Mouse (Mus musculus) natural killer cell, adult 2 months (primary cell): ENCODE data around the gene Akr1a1.
A peak's percentile ranks its signal among the peaks of the same experiment; 100 is the strongest.
"Not testable (repeated sequence)": the region's sequence is repeated elsewhere in the genome, so short reads cannot be mapped to it uniquely, and the experiment has no call there.

ENCODE experiments used
- DNase-seq, 2 experiments: peaks; one replicate each; pipeline ENCODE4 v3.0.0; 2022; ENCODE audit warnings: low spot score in 2 of 2

Akr1a1 gene

DNA sequence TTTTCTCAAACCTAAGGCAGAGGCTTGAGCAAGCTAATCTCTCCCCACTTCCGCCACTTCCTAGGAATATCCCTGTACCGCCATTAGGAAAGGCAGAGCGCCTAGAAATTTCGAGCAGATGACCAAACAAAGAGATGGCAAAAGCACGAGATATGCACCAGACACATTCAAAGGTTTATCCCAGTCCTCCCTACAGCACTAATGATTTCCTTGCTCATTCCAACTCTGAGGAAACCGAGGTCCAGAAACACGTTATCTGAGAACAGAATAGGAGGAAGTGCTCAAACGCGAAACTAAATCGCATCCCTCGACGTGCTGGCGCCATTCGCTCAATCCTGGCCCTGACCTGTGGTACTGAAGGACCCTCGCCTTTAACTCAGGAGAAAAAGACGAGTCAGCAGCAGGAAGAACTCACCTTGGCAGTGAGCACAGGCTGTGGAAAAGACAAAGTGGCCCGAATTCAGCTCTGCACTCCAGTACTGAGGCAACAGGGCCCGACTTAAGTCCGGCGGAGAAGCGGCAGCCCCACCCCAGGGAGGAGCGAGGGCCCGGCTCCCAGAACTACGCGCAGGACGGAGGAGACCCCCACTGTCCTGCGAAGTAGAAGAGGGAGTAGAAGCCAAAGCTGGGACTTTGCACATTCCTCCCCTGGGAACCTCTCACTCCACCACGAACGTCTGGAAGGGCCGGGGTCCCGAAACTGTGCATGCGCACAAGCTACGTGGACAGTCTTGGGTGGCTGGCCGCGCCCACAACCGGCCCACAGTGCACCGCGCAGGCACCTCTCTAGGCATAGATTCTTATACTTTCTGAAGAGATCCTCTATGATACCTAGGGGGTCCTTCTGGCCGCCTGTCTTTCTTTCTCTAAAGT lies at the start of gene Akr1a1:
Gene Akr1a1 (minus strand): TSS at position 757 of the 873 bp plus-strand sequence.
- peak; percentile 85 to 88 for DNase-seq

DNA sequence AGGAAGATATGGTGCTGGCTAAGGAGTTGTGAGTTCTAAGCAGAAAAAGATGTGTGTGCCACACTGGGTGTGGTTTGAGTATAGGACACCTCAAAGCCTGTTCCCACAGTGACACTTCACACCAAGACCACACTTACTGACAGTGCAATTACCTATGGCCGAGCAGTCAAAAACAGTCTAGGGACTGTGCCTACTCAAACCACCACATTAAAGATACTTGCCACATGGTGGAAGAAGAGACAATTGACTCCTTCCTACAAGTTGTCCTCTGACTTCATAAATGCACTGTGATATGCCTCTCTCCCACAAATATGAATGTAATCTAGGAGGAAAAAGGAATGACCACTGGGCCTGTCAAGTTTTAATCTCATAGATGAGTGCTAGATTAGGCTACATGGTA lies 49.5 kb upstream of the Akr1a1 start:
- DNase-seq: peak in 1 of 2 experiments; percentile 35

DNA sequence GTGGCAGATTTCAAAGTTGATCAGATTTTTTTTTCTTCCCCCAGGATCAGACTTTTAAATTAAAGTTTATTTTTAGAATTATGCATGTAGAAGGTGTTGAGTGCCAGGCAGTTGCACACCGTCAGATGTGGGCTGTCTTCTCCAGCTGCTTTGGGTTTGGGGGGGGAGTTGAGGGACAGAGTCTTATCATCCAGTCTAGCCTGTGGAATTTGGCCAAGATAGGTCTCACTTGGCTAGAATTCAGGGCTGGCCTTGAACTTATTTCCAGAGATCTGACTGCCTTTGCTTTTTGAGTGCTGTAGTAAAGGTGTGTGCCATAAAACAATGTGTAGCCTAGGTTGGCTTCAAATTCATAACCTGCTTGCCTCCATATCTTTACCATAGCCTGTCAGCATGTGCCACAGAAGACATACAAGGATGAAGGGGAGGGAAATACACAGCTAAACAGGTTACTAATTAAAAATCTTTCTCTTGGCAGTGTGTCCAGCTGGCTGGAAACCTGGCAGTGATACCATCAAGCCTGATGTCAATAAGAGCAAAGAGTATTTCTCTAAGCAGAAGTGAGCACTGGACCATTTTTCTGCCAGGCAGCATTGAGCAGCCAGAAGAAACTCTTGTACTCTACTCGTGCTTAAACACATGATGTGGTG lies 47.3 kb upstream of the Akr1a1 start:
- DNase-seq: no peak

DNA sequence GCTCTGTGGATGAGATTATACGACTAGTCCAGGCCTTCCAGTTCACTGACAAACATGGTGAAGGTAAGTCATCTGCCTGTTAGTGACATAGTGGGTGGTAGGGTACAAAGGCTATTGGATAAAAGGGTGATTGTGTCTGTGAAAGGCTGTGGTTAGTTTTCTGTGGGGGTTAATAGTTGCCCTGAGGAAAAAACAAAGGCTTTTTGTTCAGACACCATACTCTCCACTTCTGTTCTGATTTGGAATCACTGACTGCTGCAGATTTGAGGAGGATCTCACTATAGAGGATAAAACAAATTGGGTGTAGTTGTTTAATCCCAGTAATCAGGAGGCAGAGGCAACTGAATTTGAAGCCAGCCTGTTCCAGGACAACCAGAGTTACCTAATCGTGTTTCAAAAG lies 42.3 kb upstream of the Akr1a1 start:
- no peak for DNase-seq

DNA sequence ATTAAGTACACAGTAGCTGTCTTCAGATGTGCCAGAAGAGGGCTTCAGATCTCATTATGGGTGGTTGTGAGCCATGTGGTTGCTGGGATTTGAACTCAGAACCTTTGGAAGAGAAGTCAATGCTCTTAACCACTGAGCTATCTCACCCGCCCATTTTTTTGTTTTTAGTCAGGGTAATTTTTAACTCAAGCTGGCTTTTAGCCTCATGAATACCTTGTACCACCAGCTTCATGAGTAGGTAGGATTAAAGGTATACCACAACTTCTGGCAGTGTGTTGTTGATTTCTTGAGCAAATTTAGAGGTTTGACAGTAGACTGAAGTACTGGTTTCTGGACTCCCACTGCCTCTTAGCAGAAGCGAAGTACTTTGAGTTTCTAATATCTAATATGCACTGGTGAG lies 40.7 kb upstream of the Akr1a1 start:
- DNase-seq: no peak

DNA sequence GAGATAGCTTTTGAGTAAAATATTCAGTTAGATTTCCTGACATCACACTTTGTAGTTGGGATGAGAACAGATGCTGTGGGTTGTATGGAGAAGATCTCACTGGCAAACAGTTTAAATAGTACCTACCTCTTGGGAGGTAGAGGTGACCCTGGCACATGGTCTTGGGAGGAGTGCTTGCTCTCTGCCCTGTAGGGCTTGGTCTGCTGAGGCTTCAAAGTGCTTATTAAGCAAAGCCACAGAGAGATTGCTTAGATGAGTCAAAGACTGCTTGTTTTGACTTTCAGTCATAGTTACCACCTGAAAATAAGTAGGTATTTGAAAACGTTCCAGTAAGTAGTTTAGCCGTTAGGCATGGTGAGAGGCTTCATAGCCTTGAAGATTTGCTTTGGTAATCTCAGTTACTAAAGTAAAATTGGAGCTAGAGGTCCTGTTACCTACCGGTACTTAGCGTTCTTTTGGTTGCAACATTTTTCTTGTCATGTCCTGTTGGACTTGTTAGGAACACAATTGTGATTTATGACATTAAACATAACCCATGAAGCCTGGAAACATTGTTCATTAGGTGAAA lies 37.9 kb upstream of the Akr1a1 start:
- DNase-seq: no peak

DNA sequence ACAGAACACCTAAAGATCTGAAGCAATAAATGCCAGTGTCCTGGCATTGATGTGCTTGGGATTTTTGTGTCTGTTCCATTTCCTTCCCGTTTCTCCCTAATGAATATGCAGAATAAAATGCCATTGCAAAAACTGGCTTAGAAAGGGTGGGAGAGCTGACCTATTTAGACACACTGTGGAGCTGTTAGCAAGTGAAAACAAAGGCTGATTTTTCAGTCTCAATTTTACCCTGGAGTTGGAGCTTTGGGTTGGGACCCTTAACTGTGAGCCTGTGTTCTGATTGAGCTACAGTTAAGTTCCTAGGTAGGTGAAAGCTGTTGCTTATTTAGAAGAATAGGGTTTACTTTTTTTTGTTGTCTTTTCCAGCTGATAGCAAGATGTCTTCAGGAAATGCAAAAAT lies 35.6 kb upstream of the Akr1a1 start:
- no peak for DNase-seq

DNA sequence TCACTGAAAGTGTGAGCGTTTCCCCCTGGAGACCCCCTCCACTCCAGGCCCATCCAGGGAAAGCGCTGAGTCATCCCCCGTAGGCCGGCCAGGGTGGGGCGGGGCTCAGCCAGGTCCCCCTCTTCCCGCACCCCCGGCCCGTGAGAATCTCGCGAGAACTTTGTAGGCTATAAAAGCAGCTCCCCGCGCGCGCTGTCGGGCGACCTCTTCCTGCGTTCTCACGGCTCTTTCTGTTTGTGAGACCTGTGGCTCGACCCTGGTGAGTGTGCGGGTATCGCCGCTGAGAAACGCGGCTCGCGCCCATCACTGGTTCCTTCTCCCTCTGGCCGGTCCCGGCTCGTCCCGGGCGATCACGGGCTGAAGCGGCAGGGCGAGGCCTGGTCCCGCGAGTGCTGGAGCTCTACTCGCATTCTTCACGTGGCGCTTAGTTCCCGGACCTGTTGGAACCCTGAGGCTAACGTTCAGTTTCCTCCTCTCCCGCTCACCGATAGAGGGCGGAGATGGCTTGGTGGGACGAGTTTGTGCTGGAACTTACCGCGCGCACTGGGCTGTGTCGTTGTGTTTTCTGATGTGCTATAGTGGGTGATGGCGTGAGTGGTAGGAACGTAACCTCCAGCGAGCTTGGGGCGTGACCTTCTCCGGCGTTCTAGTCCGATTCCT lies 34.1 kb upstream of the Akr1a1 start, which contains the start of gene Prdx1:
Gene Prdx1 (plus strand): TSS at position 143 of the 660 bp plus-strand sequence.
- peak; percentile 97 for DNase-seq

DNA sequence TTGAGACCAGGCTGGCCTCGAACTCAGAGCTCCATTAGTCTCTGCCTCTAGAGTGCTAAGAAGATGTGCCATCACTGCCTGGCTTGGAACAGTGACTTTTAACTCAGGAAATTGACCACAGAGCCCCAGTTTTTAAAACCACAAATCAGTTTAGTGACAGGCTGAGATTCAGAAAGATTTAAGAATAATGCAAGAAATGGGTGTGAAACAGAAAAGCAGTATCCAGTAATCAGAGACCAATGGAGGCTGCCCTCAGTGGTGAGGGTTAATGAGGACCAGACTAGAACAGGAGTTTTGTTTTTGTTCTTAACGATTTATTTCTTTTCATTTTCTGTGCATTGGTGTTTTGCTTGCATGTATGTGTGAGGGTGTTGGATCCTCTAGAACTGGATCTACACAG lies 33.2 kb upstream of the Akr1a1 start:
- no peak for DNase-seq

DNA sequence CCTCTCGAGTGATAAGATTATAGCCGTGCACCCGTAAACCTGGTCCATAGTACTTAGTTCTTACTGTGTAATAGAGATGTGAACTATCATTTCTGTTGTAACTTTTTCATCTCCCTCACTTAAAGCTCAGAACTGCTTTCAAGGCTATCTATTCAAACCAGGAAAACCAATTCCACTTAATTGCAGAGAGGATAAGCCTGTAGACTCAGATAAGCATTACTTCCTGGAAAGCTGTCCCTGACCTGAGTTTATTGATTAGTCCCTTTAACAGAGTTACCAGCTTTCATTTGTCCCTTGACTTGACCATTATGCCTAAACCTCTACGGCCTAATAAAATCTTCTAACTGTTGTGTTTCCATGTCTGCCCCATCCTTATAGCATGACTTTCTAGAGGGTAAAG lies 32.5 kb upstream of the Akr1a1 start:
- no peak for DNase-seq

DNA sequence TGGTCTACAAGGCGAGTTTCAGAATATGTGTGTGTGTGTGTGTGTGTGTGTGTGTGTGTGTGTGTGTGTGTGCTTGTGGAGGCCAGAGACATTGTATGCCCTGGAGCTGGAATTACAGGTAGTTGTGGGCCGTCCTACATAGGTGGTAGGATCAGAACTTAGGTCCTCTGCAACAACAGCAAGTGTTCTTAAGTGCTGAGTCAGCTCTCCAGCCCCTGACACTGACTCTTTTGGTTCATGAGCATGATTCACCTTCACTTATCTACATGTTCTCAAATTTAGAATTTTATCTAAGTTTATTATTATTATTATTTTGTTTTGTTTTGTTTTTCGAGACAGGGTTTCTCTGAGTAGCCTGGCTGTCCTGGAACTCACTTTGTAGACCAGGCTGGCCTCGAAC lies 29.0 kb upstream of the Akr1a1 start:
- not testable (repeated sequence) for DNase-seq

DNA sequence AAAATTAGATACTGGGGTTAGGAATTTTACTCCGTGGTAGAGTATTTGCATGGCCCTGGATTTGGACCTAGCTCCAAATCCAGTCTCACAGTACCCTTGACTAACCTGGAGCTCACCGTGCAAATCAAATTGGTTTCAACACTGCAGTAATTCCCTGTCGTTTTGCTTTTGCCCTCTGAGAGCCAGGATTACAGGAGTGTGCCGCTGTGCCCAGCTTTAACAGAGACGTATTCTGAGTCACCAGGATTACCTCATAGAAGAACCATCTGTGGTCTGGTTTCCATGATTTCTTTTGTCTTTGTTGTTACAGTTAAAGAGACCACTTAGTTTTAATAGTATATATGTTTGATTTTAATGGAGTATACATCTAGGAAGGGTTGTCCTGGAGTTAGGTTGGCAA lies 27.7 kb upstream of the Akr1a1 start:
- DNase-seq: no peak

DNA sequence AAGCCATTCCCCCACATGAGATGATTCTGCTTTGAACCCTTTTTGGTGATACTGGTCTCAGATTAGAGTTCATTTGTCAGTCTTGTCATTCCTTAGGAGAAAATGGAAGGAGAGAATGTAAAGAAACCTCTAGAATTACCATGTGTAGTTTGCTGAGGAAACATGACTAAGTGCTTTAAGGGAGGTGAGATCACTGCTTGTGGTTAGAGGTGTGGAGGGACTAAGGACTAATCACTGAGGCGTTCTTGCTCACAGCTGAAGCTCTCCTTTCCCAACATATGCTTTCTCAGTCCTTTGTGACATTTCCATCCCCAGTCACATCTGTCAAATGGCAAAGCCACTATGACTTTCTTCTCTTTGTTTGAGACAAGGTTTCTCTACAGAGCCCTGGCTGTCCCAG lies 26.3 kb upstream of the Akr1a1 start:
- DNase-seq: no peak

DNA sequence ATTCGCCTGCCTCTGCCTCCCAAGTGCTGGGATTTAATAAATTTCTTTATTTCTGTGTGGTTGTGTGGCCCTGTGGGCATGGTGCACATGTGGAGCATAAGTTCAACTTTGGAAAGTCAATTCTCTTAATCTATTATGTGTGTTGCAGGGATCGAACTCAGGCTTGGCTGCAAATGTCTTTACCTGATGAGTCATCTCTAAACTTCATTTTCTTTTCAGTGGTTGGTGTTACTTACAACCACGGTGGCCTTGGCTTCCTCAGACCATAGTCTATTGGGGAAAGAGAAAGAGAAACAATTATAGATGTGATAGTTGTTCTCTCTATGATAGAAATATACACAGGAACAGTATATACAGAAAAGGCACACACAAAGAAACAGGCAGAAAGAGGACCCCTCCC lies 24.5 kb upstream of the Akr1a1 start:
- no peak for DNase-seq

DNA sequence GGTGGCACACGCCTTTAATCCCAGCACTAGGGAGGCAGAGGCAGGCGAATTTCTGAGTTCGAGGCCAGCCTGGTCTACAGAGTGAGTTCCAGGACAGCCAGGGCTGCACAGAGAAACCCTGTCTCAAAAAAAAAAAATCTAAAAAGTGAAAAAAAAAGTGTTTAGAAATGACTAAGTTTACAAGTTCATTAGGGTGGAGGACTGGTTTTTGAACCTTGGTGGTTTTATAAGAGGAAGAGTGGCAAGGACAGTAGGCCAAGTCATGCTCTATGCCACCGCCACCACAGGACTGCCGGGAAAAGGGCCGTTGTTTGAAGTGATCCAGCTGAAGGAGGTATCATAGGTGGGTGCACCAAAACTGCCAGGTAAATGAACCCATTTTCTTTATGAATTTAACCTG lies 23.3 kb upstream of the Akr1a1 start:
- not testable (repeated sequence) for DNase-seq

DNA sequence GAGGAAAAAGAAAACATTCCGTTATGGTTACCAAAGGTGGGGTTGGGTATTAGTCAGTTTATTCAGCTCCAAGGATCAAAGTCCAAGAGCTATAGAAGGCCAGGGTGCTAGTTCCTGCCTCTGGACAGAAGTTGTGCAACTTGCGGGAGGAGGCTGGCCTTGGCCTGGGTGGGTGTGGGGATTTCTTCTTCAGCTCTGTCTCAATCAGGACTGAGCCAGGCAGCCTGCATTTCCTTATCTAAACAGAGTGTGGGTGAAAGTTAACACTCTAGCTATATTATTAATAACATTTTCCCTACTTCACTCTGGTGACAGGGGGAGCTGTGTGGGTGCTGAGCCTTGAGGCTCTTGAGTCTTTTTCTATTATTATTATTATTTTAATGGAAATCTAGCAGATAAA lies 21.3 kb upstream of the Akr1a1 start:
- no peak for DNase-seq

DNA sequence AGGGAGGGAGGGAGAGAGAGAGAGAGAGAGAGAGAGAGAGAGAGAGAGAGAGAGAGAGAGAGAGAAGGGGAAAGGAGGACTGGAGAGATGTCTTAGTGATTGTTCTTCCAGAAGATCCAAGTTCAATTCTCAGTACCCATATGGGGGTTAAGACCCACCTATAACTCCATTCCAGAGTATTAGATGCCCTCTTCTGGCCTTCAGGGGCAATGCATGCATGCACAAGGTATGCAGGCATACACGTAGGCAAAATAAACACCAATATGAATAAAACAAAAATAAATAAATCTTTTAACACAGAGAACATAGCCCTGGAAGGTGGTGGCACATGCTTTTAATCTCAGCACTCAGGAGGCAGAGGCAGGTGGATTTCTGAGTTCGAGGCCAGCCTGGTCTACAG lies 17.8 kb upstream of the Akr1a1 start:
- no peak for DNase-seq

DNA sequence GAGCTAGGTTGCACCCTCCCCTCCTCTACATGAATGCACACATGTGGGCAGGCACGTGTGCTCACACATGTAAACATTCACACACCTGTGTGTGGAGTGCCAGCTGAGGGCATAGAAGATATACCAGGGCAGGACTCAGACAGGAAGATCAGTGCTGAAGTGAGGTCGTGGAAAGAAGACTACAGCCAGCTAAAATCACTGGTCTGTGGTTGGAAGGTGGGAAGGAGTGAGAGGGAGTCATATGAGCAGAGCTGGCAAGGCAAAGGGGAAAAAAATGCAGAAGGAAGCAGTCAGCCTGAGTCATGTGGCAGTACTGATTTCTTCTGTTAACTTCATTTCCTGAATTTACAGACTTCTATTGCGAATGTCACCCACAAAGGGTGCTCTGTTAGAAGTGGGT lies 16.7 kb upstream of the Akr1a1 start:
- DNase-seq: peak in 1 of 2 experiments; percentile 14

DNA sequence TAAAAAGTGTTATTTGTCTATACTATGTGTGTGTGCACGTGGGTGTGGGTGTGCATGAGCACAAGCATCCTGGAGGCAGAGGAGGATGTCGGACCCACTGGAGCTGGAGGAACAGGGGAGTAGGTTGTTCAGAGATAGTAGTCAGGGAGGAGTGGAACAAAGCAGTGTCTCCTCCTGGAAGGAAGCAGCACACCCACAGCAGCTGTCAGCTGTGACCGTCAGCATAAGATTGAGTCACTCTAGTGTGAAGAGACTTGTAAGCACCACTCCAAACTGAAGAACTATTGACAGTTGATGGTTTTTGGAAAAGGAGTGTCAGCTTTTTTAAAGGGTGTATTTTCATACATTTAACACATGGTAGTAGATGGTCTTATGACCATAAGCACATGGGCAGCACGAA lies 15.1 kb upstream of the Akr1a1 start:
- DNase-seq: no peak

DNA sequence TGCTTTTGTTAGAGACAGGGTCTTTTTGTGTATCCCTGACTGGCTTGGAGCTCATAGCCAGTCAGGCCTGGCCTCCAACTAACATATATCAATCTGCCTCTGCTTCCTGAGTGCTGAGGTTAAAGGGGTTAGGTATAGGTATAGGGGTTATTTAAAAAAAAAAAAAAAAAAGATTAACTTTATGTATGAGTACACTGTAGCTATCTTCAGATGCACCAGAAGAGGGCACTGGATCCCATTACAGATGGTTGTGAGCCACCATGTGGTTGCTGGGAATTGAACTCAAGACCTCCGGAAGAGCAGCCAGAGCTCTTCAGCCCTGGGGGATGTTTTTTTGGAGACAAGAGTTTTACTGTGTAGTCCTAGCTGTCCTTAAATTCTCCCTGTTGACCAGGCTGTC lies 10.5 kb upstream of the Akr1a1 start:
- DNase-seq: no peak

DNA sequence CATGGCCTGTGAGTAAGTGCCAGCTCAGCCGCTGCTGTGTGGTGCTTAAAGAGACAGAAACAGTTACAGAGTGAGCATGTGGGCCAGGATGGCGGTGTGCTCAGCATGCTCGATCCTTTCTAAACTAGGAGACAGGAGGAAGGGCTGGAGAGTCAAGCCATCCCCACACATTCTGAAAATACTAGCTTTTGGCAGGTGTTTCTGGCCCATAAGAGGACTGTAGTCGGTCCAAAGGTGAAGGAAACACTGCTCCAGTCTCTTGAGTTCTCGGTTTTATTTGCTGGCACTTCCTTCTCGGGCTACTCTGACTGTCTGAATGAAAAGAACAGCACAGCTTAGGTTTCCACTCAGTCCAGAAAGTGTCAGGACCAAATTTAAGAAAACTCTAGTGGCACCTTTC lies 9.3 kb upstream of the Akr1a1 start:
- no peak for DNase-seq

DNA sequence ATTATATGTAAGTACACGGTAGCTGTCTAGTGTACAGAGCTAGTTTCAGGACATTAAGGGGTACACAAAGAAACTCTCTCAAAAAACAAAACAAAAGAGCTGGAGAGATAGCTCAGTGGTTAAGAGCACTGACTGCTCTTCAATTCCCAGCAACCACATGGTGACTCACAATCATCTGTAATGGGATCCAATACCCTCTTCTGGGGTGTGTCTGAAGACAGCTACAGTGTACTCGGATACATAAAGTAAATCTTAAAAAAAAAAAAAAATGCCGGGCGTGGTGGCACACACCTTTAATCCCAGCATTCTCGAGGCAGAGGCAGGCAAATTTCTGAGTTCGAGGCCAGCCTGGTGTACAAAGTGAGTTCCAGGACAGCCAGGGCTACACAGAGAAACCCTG lies 8.4 kb upstream of the Akr1a1 start:
- DNase-seq: not testable (repeated sequence)
